Mouse (Mus musculus) liver, embryonic 11.5 days (tissue): ENCODE measurements around the gene Nfib. TPM values are rescaled to one million over a fixed set of nuclear protein-coding genes. Genes with fewer than 3 reads are reported as not detected.

Experiments
- ATAC-seq: fragments of 200-750 bp; cut with Nextera tagmentation; replicated peaks from 2 replicates; pipeline ENCODE4 v1.8.0; 2017; ENCODE audit warnings: moderate number of reproducible peaks, mild to moderate bottlenecking, moderate TSS enrichment, moderate library complexity; ENCODE audit not compliant: low FRiP score
- DNase-seq: peaks from one replicate; pipeline ENCODE4 v3.0.0-alpha.2; 2017; ENCODE audit warnings: low spot score
- H3K27ac ChIP-seq: fragments of 300-500 bp; sonication (generic); 2 replicates; pipeline ENCODE4 v1.5.1; 2014; ENCODE audit warnings: mild to moderate bottlenecking, low read depth, low read length, control low read depth
- H3K27me3 ChIP-seq: fragments of 300-500 bp; sonication (generic); replicated peaks from 2 replicates; pipeline ENCODE4 v1.6.1; 2014; ENCODE audit warnings: low read length, mixed read lengths; ENCODE audit not compliant: control insufficient read depth, insufficient read depth
- H3K36me3 ChIP-seq: fragments of 300-500 bp; sonication (generic); 2 replicates; pipeline ENCODE4 v1.6.1; 2014; ENCODE audit warnings: mild to moderate bottlenecking, low read length, moderate library complexity, mixed read lengths; ENCODE audit not compliant: control insufficient read depth, insufficient read depth
- H3K4me1 ChIP-seq: fragments of 300-500 bp; sonication (generic); replicated peaks from 2 replicates; pipeline ENCODE4 v1.6.1; 2014; ENCODE audit warnings: low read length, mixed read lengths; ENCODE audit not compliant: control insufficient read depth, insufficient read depth
- H3K4me2 ChIP-seq: fragments of 300-500 bp; sonication (generic); 2 replicates; pipeline ENCODE4 v1.6.1; 2014; ENCODE audit warnings: mild to moderate bottlenecking, control low read depth, moderate library complexity
- H3K4me3 ChIP-seq: fragments of 300-500 bp; sonication (generic); 2 replicates; pipeline ENCODE4 v1.5.1; 2014; ENCODE audit warnings: low read depth, low read length, control low read depth
- H3K9ac ChIP-seq: fragments of 300-500 bp; sonication (generic); 2 replicates; pipeline ENCODE4 v1.6.1; 2014; ENCODE audit warnings: low read depth, low read length, control low read depth
- H3K9me3 ChIP-seq: fragments of 300-500 bp; sonication (generic); 2 replicates; pipeline ENCODE4 v1.6.1; 2016; ENCODE audit warnings: low read length, inconsistent platforms, mixed read lengths; ENCODE audit not compliant: control insufficient read depth
- WGBS: fragments of 180-500 bp; shearing (Covaris S2); extraction: QIAGEN DNeasy Blood & Tissue Kit; methylation state at CpG from one replicate; pipeline ENCODE4 v1.1.7; 2014; 5-methylcytosine and 5-hydroxymethylcytosine counted together
- polyA plus RNA-seq: library from polyadenylated mRNA; unstranded; fragments of >200 nt; fragmentation: Nextera tagmentation; extraction: Ambion mirVana; gene quantifications from 2 replicates; pipeline ENCODE4 v1.2.1, GENCODE M21; 2014

The Nfib gene
- polyA plus RNA-seq, 1 experiment from 2014 or later, result 26.9 TPM

DNA sequence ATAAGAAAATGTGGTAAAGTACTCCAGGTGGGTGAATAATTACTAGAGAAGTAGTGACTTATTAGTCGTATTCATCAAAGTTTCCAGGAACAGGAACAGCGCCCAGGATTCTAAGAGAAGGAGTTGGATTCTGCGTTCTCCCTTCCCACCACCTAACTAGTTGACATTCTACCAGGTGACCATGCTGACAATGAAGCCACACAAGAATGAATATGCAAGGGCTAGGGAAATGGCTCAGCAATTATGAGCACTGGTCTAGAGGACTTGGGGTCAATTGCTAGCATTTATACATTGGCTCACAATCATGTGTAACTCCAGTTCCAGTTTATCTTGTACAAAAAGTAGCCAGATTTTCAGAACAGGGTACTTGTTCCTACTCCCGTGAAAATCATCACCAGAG, 334.1 kb downstream of the Nfib start:
- Histone ChIP-seq H3K27me3 (no peaks in the 10 kb centered on the region), H3K9ac (no peak overlapping the region), H3K27ac (no peak overlapping the region), H3K36me3 (no peaks in the 10 kb centered on the region), H3K4me3 (no peak overlapping the region), H3K4me2 (no peak overlapping the region), H3K9me3 (no peaks in the 10 kb centered on the region), H3K4me1 (no peaks in the 10 kb centered on the region)
- DNase-seq (no peak), ATAC-seq (no peak)
- WGBS, result 86% methylated on average over 4 of the region's 4 CpGs

DNA sequence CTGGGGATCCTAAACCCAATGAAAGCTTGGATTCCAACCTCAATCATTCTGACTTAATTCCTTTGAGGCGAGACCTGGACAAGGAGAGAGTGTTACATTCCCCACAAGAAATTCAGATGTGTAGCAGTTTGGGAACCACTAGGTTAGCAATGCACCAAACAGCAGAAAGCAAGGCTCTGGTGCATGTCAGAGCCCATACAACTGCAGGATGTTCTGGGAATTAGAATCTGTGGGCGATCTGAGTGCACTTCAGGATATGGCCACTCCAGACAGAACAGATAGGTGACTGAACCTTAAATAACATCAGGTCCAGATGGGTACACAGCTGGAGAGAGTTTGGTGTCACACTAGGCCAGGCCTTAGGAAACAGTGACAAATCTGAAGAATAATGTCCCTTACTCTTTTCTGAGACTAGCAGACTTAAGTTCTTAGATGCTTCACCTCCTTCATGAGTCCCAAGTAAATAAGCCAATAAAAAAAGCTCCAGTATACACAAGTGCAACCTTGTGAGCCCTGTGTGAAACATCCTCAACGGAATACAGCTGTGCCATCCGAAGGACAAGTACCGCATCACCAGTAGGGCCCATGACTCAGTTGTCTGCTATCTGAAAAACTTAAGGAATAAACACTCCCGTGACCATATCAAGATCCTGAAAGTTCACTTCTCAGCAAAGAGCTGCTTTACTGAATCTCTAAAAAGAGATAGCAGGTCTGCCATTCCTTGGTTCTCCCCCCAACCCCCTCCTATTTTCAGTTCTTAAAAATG, 336.4 kb downstream of the Nfib start:
- DNase-seq, result no peak
- no peaks in the 10 kb centered on the region for H3K9me3 ChIP-seq
- no peak overlapping the region for H3K9ac ChIP-seq
- no peaks in the 10 kb centered on the region for H3K27me3 ChIP-seq
- H3K36me3 ChIP-seq, result no peaks in the 10 kb centered on the region
- H3K4me3 ChIP-seq, result no peak overlapping the region
- H3K27ac ChIP-seq, result no peak overlapping the region
- H3K4me1 ChIP-seq, result no peaks in the 10 kb centered on the region
- no peak overlapping the region for H3K4me2 ChIP-seq
- no peak for ATAC-seq
- 82% methylated on average over 6 of the region's 6 CpGs for WGBS

DNA sequence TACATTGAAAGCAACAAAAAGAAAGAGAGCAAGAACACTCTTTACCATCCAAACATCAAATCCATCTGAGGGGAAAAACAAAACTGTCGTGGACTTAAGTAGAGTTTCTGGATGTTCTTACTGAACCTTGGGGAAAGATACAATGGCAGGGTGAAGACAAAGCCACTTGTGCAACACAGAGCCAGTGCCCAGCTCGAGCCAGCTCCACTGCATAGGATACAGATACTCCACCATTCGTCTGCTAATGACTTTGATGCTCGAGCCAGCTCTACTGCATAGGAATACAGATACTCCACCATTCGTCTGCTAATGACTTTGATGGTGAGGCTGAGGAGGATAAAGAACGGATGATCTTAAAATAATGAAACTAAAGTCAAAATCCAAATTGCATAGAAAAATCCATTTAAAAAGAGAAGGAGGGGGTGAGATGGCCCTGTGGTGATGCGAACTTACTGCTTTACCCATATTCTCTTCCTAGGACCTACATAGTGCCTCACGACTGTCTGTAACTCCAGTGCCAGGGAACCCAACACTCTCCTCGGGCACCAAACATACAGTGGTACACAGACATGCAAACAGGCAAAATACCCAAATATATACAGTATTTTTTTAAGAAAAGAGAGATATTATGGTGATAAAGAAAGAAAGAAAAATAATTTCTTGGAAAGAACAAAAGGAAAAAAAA, 337.3 kb downstream of the Nfib start:
- ATAC-seq (no peak), DNase-seq (no peak)
- Histone ChIP-seq H3K4me3 (no peak overlapping the region), H3K4me2 (no peak overlapping the region), H3K9ac (no peak overlapping the region), H3K4me1 (no peaks in the 10 kb centered on the region), H3K9me3 (no peaks in the 10 kb centered on the region), H3K36me3 (no peaks in the 10 kb centered on the region), H3K27me3 (no peaks in the 10 kb centered on the region), H3K27ac (no peak overlapping the region)
- WGBS, result 79% methylated on average over 9 of the region's 9 CpGs

DNA sequence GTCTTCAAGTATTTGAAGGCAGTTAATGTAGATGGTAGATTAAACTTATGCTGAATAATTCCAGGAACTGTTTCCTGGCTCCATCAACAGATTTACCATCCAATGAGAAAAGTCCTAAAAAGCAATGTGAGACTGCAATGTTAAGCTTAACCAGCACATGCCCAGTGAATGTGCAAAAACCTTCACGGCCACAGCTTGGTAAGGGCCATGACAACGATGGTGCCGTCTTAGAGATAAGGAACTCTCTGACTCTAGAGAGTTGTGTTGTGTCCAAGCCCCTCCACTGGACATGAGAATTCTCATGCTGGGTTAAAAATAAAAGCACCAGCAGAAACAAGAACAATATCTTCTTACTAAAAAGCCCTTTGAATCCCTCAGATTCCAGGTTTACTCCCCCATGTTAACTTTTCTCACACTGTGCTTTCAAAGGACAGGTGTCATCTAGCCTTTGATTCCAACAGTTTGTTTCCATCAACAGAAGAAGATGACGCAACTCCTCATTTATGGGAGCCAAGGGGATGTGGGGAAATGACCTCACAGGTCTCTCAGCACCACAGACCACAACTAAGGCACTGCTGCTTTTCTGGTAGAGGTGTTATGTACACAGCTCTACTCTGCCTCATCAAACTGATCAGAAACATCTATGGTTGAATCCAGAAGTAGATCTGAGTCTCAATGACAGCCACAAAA, 340.7 kb downstream of the Nfib start:
- Histone ChIP-seq H3K4me3 (no peak overlapping the region), H3K27ac (no peak overlapping the region), H3K4me2 (no peak overlapping the region), H3K9ac (no peak overlapping the region), H3K27me3 (no peaks in the 10 kb centered on the region), H3K36me3 (no peaks in the 10 kb centered on the region), H3K9me3 (no peaks in the 10 kb centered on the region), H3K4me1 (no peaks in the 10 kb centered on the region)
- ATAC-seq (no peak), DNase-seq (no peak)
- WGBS, result 64% methylated on average over 4 of the region's 4 CpGs

DNA sequence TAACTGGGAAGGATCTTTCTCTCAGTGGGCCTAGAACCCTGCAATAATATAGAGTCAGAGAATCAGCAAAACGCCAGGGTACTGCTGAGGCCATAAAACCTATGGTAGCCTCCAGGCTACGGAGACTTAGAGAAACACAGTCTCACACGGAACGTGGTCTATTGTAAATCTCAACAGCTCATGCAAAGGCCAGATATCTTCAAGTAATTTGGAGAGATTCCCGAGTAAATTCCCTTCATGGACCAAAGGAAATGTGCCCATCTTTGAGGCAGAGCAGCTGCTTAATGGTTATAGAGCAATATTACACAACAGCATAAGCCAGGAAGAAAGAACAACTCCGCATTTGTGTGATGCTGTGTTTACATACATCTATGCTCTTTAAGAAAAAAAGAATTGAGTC, 341.6 kb downstream of the Nfib start:
- Histone ChIP-seq H3K36me3 (no peaks in the 10 kb centered on the region), H3K27ac (no peak overlapping the region), H3K4me1 (no peaks in the 10 kb centered on the region), H3K4me2 (no peak overlapping the region), H3K9ac (no peak overlapping the region), H3K27me3 (no peaks in the 10 kb centered on the region), H3K4me3 (no peak overlapping the region), H3K9me3 (no peaks in the 10 kb centered on the region)
- DNase-seq (no peak), ATAC-seq (no peak)
- 83% methylated on average over 6 of the region's 6 CpGs for WGBS

DNA sequence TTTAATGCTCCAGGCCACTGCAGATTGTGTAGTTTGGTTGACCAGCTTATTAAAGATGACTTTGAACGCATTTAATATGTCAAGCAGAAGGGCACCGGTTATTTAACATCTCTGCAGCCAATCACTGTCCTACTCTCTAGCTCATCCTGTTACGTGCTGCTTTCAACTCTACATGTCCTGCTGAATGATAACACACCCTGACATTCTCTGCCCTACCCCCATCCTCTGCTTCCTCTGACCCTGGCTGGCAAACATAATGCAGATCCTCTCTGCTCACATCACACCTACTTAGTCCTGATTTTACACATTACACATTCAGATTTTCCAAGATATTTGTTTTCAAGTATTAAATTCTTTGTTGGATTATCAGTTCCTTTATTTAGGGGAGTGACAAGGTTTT, 343.3 kb downstream of the Nfib start:
- Histone ChIP-seq H3K4me3 (no peak overlapping the region), H3K36me3 (no peaks in the 10 kb centered on the region), H3K4me2 (no peak overlapping the region), H3K9me3 (no peaks in the 10 kb centered on the region), H3K27me3 (no peaks in the 10 kb centered on the region), H3K27ac (no peak overlapping the region), H3K9ac (no peak overlapping the region), H3K4me1 (no peaks in the 10 kb centered on the region)
- 57% methylated on average over 3 of the region's 3 CpGs for WGBS
- DNase-seq, result no peak
- no peak for ATAC-seq

DNA sequence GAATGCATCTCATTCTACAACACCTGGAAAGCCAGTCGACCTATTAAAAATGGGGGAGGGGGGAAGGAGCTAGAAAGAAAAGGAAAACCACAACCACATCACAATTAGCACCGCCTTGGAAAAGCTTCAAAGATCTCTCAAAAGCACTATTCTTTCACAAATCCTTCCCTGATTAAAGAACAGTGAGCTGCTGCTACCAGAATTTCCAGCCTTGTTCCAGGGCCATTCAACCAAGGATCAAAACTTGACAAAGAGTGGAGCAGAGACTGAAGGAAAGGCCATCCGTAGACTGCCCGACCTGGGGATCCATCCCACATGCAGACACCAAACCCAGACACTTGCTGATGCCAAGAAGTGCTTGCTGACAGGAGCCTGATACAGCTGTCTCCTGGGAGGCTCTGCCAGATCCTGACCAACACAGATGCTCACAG, 345.5 kb downstream of the Nfib start:
- H3K27ac ChIP-seq, result no peak overlapping the region
- no peak for DNase-seq
- ATAC-seq, result no peak
- H3K36me3 ChIP-seq, result no peaks in the 10 kb centered on the region; the same call in 1 of the 2 replicates
- H3K9me3 ChIP-seq, result no peaks in the 10 kb centered on the region
- no peaks in the 10 kb centered on the region for H3K4me1 ChIP-seq
- no peak overlapping the region for H3K9ac ChIP-seq
- no peak overlapping the region for H3K4me2 ChIP-seq
- no peaks in the 10 kb centered on the region for H3K27me3 ChIP-seq
- H3K4me3 ChIP-seq, result no peak overlapping the region
- 67% methylated on average over 4 of the region's 4 CpGs for WGBS

DNA sequence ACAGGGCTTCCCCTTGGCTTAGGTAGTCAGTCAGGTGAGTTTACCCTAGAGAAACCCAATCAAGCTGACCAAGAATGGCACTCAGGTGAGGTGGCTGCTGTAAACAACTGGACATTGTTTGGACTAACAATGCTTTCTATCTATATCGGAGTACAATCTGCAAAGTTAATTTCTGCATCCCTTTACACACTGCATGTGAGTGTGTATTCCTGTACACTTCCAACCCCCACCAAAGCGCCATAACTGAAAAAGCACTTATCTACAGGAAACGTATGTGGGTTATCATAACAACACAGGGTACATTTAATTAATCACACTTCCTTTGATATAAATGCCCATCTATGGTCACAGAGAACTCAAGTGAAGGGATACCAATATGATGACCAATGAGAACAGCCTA, 346.4 kb downstream of the Nfib start:
- no peak for ATAC-seq
- Histone ChIP-seq H3K36me3 (no peaks in the 10 kb centered on the region; the same call in 1 of the 2 replicates), H3K9me3 (no peaks in the 10 kb centered on the region), H3K9ac (no peak overlapping the region), H3K4me2 (no peak overlapping the region), H3K27me3 (no peaks in the 10 kb centered on the region), H3K27ac (no peak overlapping the region), H3K4me1 (no peaks in the 10 kb centered on the region), H3K4me3 (no peak overlapping the region)
- no peak for DNase-seq
- WGBS, result 63% methylated on average over 3 of the region's 3 CpGs
